Mouse (Mus musculus) spleen, adult 2 months (tissue): ENCODE results near the gene Casz1.

Experiments
- CTCF ChIP-seq: fragments of 200-500 bp; IDR thresholded peaks from 2 replicates; pipeline ENCODE4 v1.5.1; 2011; ENCODE audit warnings: mild to moderate bottlenecking, inconsistent platforms; ENCODE audit not compliant: insufficient read depth, insufficient read length, insufficient replicate concordance; ENCODE audit errors: extremely low read depth
- POLR2A ChIP-seq: fragments of 200-500 bp; IDR thresholded peaks from 2 replicates; pipeline ENCODE4 v1.6.1; 2011; ENCODE audit warnings: low read depth, low read length, inconsistent platforms

DNA sequence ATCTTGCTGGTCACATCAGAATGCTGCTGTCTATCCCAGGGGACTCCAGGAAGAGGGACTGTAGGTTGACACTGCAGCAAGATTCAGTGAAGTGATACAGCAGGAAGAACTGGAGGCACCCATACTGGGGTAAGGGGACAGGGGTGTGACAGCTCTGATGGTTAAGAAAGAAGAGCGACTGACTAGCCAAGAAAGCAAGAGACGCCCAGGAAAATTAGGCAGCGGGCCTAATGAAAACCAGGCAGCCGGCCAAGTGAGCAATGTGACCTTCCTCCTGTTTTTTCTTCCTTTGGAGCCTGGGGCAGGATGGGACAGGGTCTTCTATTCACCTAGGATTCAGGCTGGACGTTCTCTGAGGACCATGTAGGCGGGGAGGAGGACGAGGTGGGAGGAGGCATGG is 22.7 kb upstream of the Casz1 start:
- TF ChIP-seq POLR2A (no peak), CTCF (no peak)
